Mouse (Mus musculus) liver, embryonic 13.5 days (tissue): Measurements from ENCODE around the gene Wwtr1. TPM values are rescaled to one million over a fixed set of nuclear protein-coding genes. Genes with fewer than 3 reads are reported as not detected.

Experiments
- microRNA-seq: library from miRNA; unstranded; fragments of <30 nt; microRNA quantifications from one replicate; pipeline ENCODE4, GENCODE M21; 2016
- polyA plus RNA-seq: library from polyadenylated mRNA; unstranded; fragments of >200 nt; fragmentation: Nextera tagmentation; extraction: Ambion mirVana; gene quantifications from 2 replicates; pipeline ENCODE4 v1.2.1, GENCODE M21; 2015

Gene Wwtr1
- polyA plus RNA-seq, 1 experiment from 2014 or later: 1.5 TPM

Small RNA genes within 50 kb of the gene (microRNA-seq; reads per million reads assigned to microRNA genes)
- gene Mir6377: not detected

Other genes starting within 250 kb of the Wwtr1 start
- gene Tm4sf4, start 150.6 kb downstream of the Wwtr1 start, polyA plus RNA-seq: 27.9 and 31.5 TPM in 2 replicates
- gene Commd2, start 75.8 kb upstream of the Wwtr1 start, polyA plus RNA-seq: 44.5 and 50.9 TPM in 2 replicates
- gene Ankub1, start 116.9 kb upstream of the Wwtr1 start, polyA plus RNA-seq: not detected in 2 replicates
- 30.5 and 35.6 TPM in 2 replicates for gene Rnf13, start 160.2 kb upstream of the Wwtr1 start, polyA plus RNA-seq